Mouse (Mus musculus): ENCODE data around the gene Hspa4l. TPM values are rescaled to one million over a fixed set of nuclear protein-coding genes. Genes with fewer than 3 reads are reported as not detected.

Hspa4l gene
- polyA plus RNA-seq, 1 experiment from 2014 or later, result 5.1 TPM

Other genes starting within 250 kb of the Hspa4l start
- gene Intu, start 213.2 kb upstream of the Hspa4l start, polyA plus RNA-seq (2015; fragmentation: Nextera tagmentation; extraction: Ambion mirVana), result 3.7 and 3.9 TPM in 2 replicates
- gene Slc25a31, start 35.6 kb upstream of the Hspa4l start, polyA plus RNA-seq (2015; fragmentation: Nextera tagmentation; extraction: Ambion mirVana), result 0.23 and 0.25 TPM in 2 replicates
- 51.8 and 54.9 TPM in 2 replicates for gene Plk4, start 55.5 kb downstream of the Hspa4l start, polyA plus RNA-seq (2015; fragmentation: Nextera tagmentation; extraction: Ambion mirVana)
- 8.5 and 11.0 TPM in 2 replicates for gene Mfsd8, start 102.4 kb downstream of the Hspa4l start, polyA plus RNA-seq (2015; fragmentation: Nextera tagmentation; extraction: Ambion mirVana)
- 11.3 and 12.8 TPM in 2 replicates for gene Abhd18, start 102.5 kb downstream of the Hspa4l start, polyA plus RNA-seq (2015; fragmentation: Nextera tagmentation; extraction: Ambion mirVana)
- gene 1700034I23Rik, start 158.0 kb downstream of the Hspa4l start, polyA plus RNA-seq (2015; fragmentation: Nextera tagmentation; extraction: Ambion mirVana), result 0.17 and 0.40 TPM in 2 replicates
- 0.65 and 0.96 TPM in 2 replicates for gene Larp1b, start 205.3 kb downstream of the Hspa4l start, polyA plus RNA-seq (2015; fragmentation: Nextera tagmentation; extraction: Ambion mirVana)